Mouse (Mus musculus) G1E (cell line): ENCODE results near the gene Cbx3. TPM values are rescaled to one million over a fixed set of nuclear protein-coding genes. Genes with fewer than 3 reads are reported as not detected.

Source experiments
- ATAC-seq: 2 replicates; pipeline ENCODE4 v1.8.0; 2016; ENCODE audit warnings: mild to moderate bottlenecking; ENCODE audit not compliant: insufficient number of reproducible peaks, poor library complexity, low FRiP score, severe bottlenecking; ENCODE audit errors: extremely low read depth
- DNase-seq: peaks from one replicate; pipeline ENCODE4 v3.0.0; 2012; ENCODE audit warnings: low spot score
- H3K27me3 ChIP-seq: 2 replicates; pipeline ENCODE4 v1.6.1; 2012; ENCODE audit warnings: mild to moderate bottlenecking, low read length, inconsistent platforms; ENCODE audit not compliant: insufficient read depth
- H3K36me3 ChIP-seq: replicated peaks from 2 replicates; pipeline ENCODE3; 2012; ENCODE audit warnings: mild to moderate bottlenecking, inconsistent platforms
- H3K4me1 ChIP-seq: 2 replicates; pipeline ENCODE4 v1.6.1; 2012; ENCODE audit warnings: low read depth, low read length, inconsistent platforms, mixed read lengths; ENCODE audit not compliant: insufficient read depth
- H3K4me3 ChIP-seq: 2 replicates; pipeline ENCODE4 v1.5.1; 2012; ENCODE audit warnings: low read depth, mild to moderate bottlenecking, inconsistent platforms, low read length, moderate library complexity, mixed read lengths
- H3K9me3 ChIP-seq: replicated peaks from 2 replicates; pipeline ENCODE4 v1.6.1; 2012; ENCODE audit warnings: inconsistent platforms
- CTCF ChIP-seq: IDR thresholded peaks from 2 replicates; pipeline ENCODE4 v1.5.1; 2012; ENCODE audit warnings: low read depth, low read length, inconsistent platforms, mixed read lengths
- GATA1 ChIP-seq: IDR thresholded peaks from 2 replicates; pipeline ENCODE4 v1.6.1; 2012; ENCODE audit warnings: borderline replicate concordance, low read length, inconsistent platforms, mixed read lengths
- GATA2 ChIP-seq: IDR thresholded peaks from 2 replicates; pipeline ENCODE4 v1.6.1; 2012; ENCODE audit warnings: low read depth, low read length, inconsistent platforms, borderline replicate concordance
- POLR2AphosphoS5 ChIP-seq: IDR thresholded peaks from 2 replicates; pipeline ENCODE4 v1.6.1; 2012; ENCODE audit warnings: low read depth, low read length, inconsistent platforms; ENCODE audit not compliant: insufficient replicate concordance
- TAL1 ChIP-seq: conservative IDR thresholded peaks from 2 replicates; pipeline ENCODE4 v1.6.1; 2012; ENCODE audit warnings: low read depth, low read length, inconsistent platforms, mixed read lengths
- polyA plus RNA-seq: library from polyadenylated mRNA; stranded (reverse); fragments of >175 nt; gene quantifications from 2 replicates; pipeline ENCODE4 v1.2.3, GENCODE M21; 2012
- total RNA-seq, 2 experiments: library from RNA; stranded (forward) in 1 of 2; stranded (reverse) in 1 of 2; fragments of 200-1000 nt in 1 of 2; fragments of >200 nt in 1 of 2; fragmentation: Nextera tagmentation in 1 of 2; gene quantifications; 2 replicates each; pipeline ENCODE4 v1.2.3; 2014 to 2017

Cbx3 gene
- total and polyA plus RNA-seq, 3 experiments, result 98.2 to 598 (median 254) TPM

DNA sequence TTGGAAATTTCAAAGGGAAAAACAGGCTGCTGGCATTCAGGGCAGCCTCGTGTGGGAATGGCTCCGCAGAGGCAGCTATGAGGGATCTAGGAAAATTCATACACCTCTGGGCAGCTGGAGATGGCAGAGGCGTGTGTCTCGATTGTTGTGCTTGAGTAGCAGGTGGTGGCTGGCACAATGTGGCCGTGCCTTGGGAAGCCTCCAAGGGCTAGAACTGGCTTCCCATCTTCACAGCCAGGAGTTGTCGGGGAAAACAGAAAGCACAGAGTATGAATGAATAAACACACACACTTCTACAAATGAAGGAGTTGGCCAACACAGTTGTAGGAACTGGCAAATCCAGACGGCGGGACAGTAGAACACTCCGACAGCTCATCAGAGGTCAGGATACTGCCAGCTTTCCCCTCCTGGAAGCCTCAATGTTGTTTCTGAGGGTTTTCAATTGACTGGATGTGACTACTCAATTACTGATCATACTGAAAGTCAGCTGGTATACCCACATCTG, 31.3 kb upstream of the Cbx3 start:
- Histone ChIP-seq H3K36me3 (no peaks in the 10 kb centered on the region), H3K27me3 (peaks cover 47% of the 10 kb centered on the region), H3K4me1 (peaks cover 4% of the 10 kb centered on the region; the same call in 1 of the 2 replicates), H3K9me3 (no peaks in the 10 kb centered on the region), H3K4me3 (no peak overlapping the region)
- DNase-seq, result no peak
- no peak for ATAC-seq
- TF ChIP-seq GATA1, result no peak
- no peak for TF ChIP-seq GATA2
- TF ChIP-seq POLR2AphosphoS5, result no peak
- no peak for TF ChIP-seq CTCF
- TF ChIP-seq TAL1, result no peak

GRCm38 (mm10) chr6:51442191-51442835, 27.8 kb upstream of the Cbx3 start:
- H3K27me3 ChIP-seq, result peaks cover 49% of the 10 kb centered on the region
- H3K4me1 ChIP-seq, result peaks cover 4% of the 10 kb centered on the region; the same call in 1 of the 2 replicates
- no peak for DNase-seq
- no peak; the same call in 1 of the 2 replicates for ATAC-seq
- H3K4me3 ChIP-seq, result no peak overlapping the region
- TF ChIP-seq CTCF (no peak), GATA1 (no peak), GATA2 (no peak), POLR2AphosphoS5 (no peak), TAL1 (no peak)
- no peaks in the 10 kb centered on the region for H3K36me3 ChIP-seq
- no peaks in the 10 kb centered on the region for H3K9me3 ChIP-seq

DNA sequence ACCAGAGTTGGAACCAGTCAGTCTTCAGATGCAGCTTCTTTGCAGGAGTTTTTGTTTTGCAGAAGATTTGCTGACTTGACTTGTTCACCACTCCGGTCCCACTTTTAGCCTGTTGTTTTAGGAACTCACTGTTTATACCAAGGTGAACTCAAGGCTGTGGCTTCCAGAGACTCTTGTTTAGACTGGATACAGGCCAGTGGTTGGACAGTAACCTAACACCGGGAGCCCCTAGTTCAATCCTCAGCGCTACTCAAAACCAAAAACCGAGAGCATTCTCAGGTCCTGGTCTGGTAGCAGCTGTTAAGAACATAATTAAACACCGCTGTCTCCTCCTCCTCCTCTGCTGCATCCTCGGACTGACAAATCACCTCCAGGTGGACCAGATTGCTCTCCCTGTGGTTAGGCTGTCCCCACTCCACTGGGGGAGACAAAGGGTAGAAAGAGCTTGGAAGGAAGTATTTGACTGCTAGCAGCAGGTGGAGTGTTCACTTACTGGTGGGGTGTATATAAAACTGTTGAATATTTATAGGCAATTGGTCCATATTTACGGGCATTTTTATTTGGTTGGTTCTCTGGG, 17.1 kb upstream of the Cbx3 start:
- H3K36me3 ChIP-seq, result peaks cover 3% of the 10 kb centered on the region
- H3K4me1 ChIP-seq, result no peaks in the 10 kb centered on the region
- peaks cover 7% of the 10 kb centered on the region for H3K27me3 ChIP-seq
- DNase-seq, result no peak
- no peak for TF ChIP-seq GATA2
- TF ChIP-seq POLR2AphosphoS5, result no peak
- TF ChIP-seq GATA1, result no peak
- no peak for TF ChIP-seq TAL1
- TF ChIP-seq CTCF, result no peak
- ATAC-seq, result no peak
- no peak overlapping the region for H3K4me3 ChIP-seq
- H3K9me3 ChIP-seq, result no peaks in the 10 kb centered on the region

DNA sequence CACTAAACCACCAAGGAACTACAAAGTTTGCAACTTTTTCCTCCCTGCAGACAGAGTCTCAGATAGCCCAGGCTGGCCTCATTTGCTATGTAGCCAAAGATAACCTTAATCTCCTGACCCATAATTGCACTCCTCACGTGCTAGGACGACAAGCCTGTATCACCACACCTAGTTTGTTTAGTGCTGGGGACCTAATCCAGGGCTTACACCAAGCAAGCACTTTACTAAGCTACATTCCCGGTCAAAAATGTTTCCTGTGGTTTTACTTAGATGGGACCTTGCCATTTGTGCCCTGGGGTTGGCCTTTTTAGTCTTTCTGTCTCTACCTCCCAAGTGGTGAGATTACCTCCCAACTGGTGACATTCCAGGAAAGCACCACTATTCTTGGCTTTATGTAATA, 15.2 kb upstream of the Cbx3 start:
- ATAC-seq (no peak), DNase-seq (no peak)
- Histone ChIP-seq H3K36me3 (peaks cover 11% of the 10 kb centered on the region), H3K27me3 (peaks cover 4% of the 10 kb centered on the region), H3K4me1 (peaks cover 4% of the 10 kb centered on the region; the same call in 1 of the 2 replicates), H3K9me3 (no peaks in the 10 kb centered on the region), H3K4me3 (no peak overlapping the region)
- TF ChIP-seq GATA2 (no peak), GATA1 (no peak), POLR2AphosphoS5 (no peak), TAL1 (no peak), CTCF (no peak)

DNA sequence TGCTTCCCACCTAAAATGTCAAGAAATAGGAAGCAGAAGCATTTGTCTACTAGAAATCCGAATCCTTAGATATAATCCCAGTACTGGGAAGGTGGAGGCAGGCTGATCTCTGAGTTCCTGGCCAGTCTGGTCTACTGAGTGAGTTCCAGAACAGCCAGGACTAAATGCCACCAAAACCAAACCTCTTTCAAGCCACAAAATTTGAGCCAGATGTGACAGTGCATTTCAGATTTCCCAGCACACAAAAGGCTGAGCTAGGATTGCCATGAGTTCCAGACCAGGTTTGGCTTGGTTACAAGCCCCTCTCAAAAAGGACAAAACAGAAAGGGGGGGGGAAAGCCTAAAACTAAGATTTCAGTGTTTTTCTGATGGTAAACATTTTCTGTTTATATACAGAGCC, 14.0 kb upstream of the Cbx3 start:
- peaks cover 4% of the 10 kb centered on the region; the same call in 1 of the 2 replicates for H3K4me1 ChIP-seq
- no peak overlapping the region for H3K4me3 ChIP-seq

DNA sequence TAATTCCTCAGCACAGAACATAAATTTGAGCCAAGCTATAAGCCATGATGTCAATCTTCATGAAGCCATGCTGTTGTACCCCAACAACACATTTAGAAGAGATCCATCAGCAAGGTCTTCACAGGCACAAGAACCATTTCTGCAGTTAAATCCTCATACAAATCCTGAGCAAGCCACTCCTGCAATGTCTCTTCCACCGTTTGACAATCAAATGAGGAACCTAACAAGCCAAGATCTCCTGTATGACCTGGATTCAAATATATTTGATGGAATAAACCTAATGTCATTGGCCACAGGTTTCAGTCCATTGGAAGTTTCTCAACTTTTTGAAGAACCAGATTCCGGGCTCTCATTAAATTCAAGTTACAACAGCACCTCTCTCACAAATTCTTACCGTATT, 12.9 kb upstream of the Cbx3 start:
- H3K4me1 ChIP-seq, result peaks cover 4% of the 10 kb centered on the region; the same call in 1 of the 2 replicates
- no peaks in the 10 kb centered on the region for H3K9me3 ChIP-seq
- H3K4me3 ChIP-seq, result no peak overlapping the region
- no peaks in the 10 kb centered on the region; the same call in 1 of the 2 replicates for H3K27me3 ChIP-seq
- no peak for ATAC-seq
- TF ChIP-seq TAL1 (no peak), CTCF (no peak), POLR2AphosphoS5 (peak; percentile 81; the same call in 1 of the 2 replicates)
- DNase-seq, result no peak
- H3K36me3 ChIP-seq, result peaks cover 31% of the 10 kb centered on the region

More for the DNA sequence above, 14.0 kb upstream of the Cbx3 start:
- no peaks in the 10 kb centered on the region; the same call in 1 of the 2 replicates for H3K27me3 ChIP-seq
- DNase-seq, result no peak
- peaks cover 21% of the 10 kb centered on the region for H3K36me3 ChIP-seq
- H3K9me3 ChIP-seq, result no peaks in the 10 kb centered on the region
- ATAC-seq, result no peak
- TF ChIP-seq GATA2 (no peak), TAL1 (no peak), CTCF (no peak), POLR2AphosphoS5 (no peak), GATA1 (no peak)
